12 mouse cellular contexts compared by ENCODE assay signal in genomic region chr4:141277157-141277556, GRCm38 (mm10). TPM values are rescaled to one million over a fixed set of nuclear protein-coding genes. Genes with fewer than 3 reads are reported as not detected.
DNase-seq lines count a peak whose midpoint lies in the region; ATAC-seq and TF ChIP-seq lines count a peak whose summit lies in the region.
"Had no signal": no experiment of that assay in that cellular context is flagged by ENCODE, and none has a peak within 500 bp of the region (broad histone marks: within the 10 kb centered on the region; RNA-seq: fewer than 3 reads in every experiment).

No protein-coding gene starts in this region.

- H3K4me2 ChIP-seq in heart, embryonic 12.5 days, result no peak overlapping the region
- H3K4me2 ChIP-seq in limb, embryonic 13.5 days (replicated peaks), result no peak overlapping the region
- H3K4me2 ChIP-seq in myocyte (ENCODE audit: low read depth), result peak overlapping the region; percentile 97

- H3K9me3 ChIP-seq in heart, embryonic 12.5 days (replicated peaks), result no peaks in the 10 kb centered on the region
- no peaks in the 10 kb centered on the region for H3K9me3 ChIP-seq in limb, embryonic 13.5 days
- no peaks in the 10 kb centered on the region for H3K9me3 ChIP-seq in limb, embryonic 10.5 days (replicated peaks)

- TF ChIP-seq POLR2A in myocyte (IDR thresholded peaks at IDR 0.05; ENCODE audit: insufficient read length, low read depth), result no peak

- intact Hi-C loops in heart, postnatal 14 days (cut with DNase I), result no loop called here

- H3K9ac ChIP-seq in heart, embryonic 12.5 days, result no peak overlapping the region
- no peak overlapping the region for H3K9ac ChIP-seq in limb, embryonic 13.5 days

- H3K36me3 ChIP-seq in heart, embryonic 12.5 days, result no peaks in the 10 kb centered on the region
- no peaks in the 10 kb centered on the region for H3K36me3 ChIP-seq in limb, embryonic 13.5 days
- no peaks in the 10 kb centered on the region for H3K36me3 ChIP-seq in limb, embryonic 10.5 days
- H3K36me3 ChIP-seq in myocyte (ENCODE audit: control insufficient read depth, insufficient read depth), result no peaks in the 10 kb centered on the region

- no peak for ATAC-seq in heart, embryonic 12.5 days (ENCODE audit: insufficient number of reproducible peaks, low FRiP score)
- ATAC-seq in limb, embryonic 13.5 days (ENCODE audit: low FRiP score, low read depth), result no peak

- peak overlapping the region; percentile 89 for H3K27ac ChIP-seq in heart, embryonic 12.5 days (ENCODE audit: poor library complexity, severe bottlenecking)
- H3K27ac ChIP-seq in limb, embryonic 13.5 days, result 0 out of 2 replicates have a peak overlapping the region, but pooled peaks have one; percentile 52
- no peak overlapping the region for H3K27ac ChIP-seq in limb, embryonic 10.5 days
- peak overlapping the region; percentile 96 for H3K27ac ChIP-seq in brown adipose tissue, adult 24 weeks (replicated peaks; ENCODE audit: low read depth, low read length)

- no peaks in the 10 kb centered on the region for H3K27me3 ChIP-seq in heart, embryonic 12.5 days (replicated peaks)
- H3K27me3 ChIP-seq in limb, embryonic 13.5 days, result 0 out of 2 replicates have a peak, but pooled peaks cover 2% of the 10 kb centered on the region
- peaks cover 37% of the 10 kb centered on the region for H3K27me3 ChIP-seq in limb, embryonic 10.5 days (ENCODE audit: low read depth, poor library complexity, severe bottlenecking)
- no peaks in the 10 kb centered on the region for H3K27me3 ChIP-seq in myocyte (ENCODE audit: control insufficient read depth, insufficient read depth, insufficient read length)

- no peak overlapping the region for H3K4me3 ChIP-seq in heart, embryonic 12.5 days
- no peak overlapping the region for H3K4me3 ChIP-seq in limb, embryonic 13.5 days
- no peak overlapping the region for H3K4me3 ChIP-seq in limb, embryonic 10.5 days
- H3K4me3 ChIP-seq in brown adipose tissue, adult 24 weeks (ENCODE audit: insufficient read depth, low read depth, low read length), result no peak overlapping the region
- no peak overlapping the region for H3K4me3 ChIP-seq in myocyte

- H3K79me2 ChIP-seq in myocyte (ENCODE audit: control insufficient read depth, insufficient read depth), result no peaks in the 10 kb centered on the region

- no peak for DNase-seq in heart, postnatal 14 days
- DNase-seq in limb, embryonic 10.5 days (ENCODE audit: low spot score), result no peak
- DNase-seq in thymus, postnatal 14 days, result no peak
- DNase-seq in embryo, embryonic 11 days, result no peak
- DNase-seq: adrenal gland, postnatal 14 days; kidney, adult 18-20 months; layer of hippocampus, postnatal 36 days had no signal

- peaks cover 52% of the 10 kb centered on the region for H3K4me1 ChIP-seq in heart, embryonic 12.5 days (replicated peaks)
- H3K4me1 ChIP-seq in limb, embryonic 13.5 days, result peaks cover 35% of the 10 kb centered on the region
- H3K4me1 ChIP-seq in limb, embryonic 10.5 days, result peaks cover 57% of the 10 kb centered on the region
- peaks cover 23% of the 10 kb centered on the region for H3K4me1 ChIP-seq in brown adipose tissue, adult 24 weeks (ENCODE audit: control insufficient read depth, insufficient read depth, insufficient read length, low read length)

- WGBS in heart, embryonic 12.5 days, result 82% methylated on average over 8 of the region's 8 CpGs
- WGBS in limb, embryonic 13.5 days, result 77% methylated on average over 8 of the region's 8 CpGs
- 76% methylated on average over 8 of the region's 8 CpGs for WGBS in limb, embryonic 10.5 days

- no peak overlapping the region for H3ac ChIP-seq in myocyte (ENCODE audit: control insufficient read depth, insufficient read length)

TF ChIP-seq in myocyte, 11 proteins besides CTCF, POLR2A, EP300 and RAD21:
- TF ChIP-seq E2F4 (IDR thresholded peaks at IDR 0.05; ENCODE audit: insufficient read depth) (no peak), CEBPB (IDR thresholded peaks at IDR 0.05; ENCODE audit: insufficient read depth, poor library complexity, severe bottlenecking) (no peak), SRF (IDR thresholded peaks at IDR 0.05; ENCODE audit: control insufficient read depth, insufficient read length, low read depth) (no peak), MAX (IDR thresholded peaks at IDR 0.05; ENCODE audit: low read depth) (no peak), REST (IDR thresholded peaks at IDR 0.05; ENCODE audit: insufficient read depth, insufficient read length) (no peak), TCF12 (IDR thresholded peaks at IDR 0.05; ENCODE audit: insufficient read depth, poor library complexity, severe bottlenecking) (no peak), POLR2AphosphoS2 (IDR thresholded peaks at IDR 0.05; ENCODE audit: insufficient read length, low read depth) (no peak)

RNA-seq across cellular contexts. Expression of gene Epha2, which starts 23.9 kb away (rescaled TPM):
- polyA plus RNA-seq in heart, embryonic 12.5 days (2016; fragmentation: Nextera tagmentation; extraction: Ambion mirVana), result 5.3 and 6.1 TPM in 2 replicates
- total RNA-seq in heart, postnatal 14 days (2021), result 1 to 10 TPM; 8.0 to 8.9 TPM
- 2.6 and 3.9 TPM in 2 replicates for polyA plus RNA-seq in limb, embryonic 13.5 days (2015; fragmentation: Nextera tagmentation; extraction: Ambion mirVana)
- 4.6 and 5.6 TPM in 2 replicates for polyA plus RNA-seq in limb, embryonic 10.5 days (2016; fragmentation: Nextera tagmentation; extraction: Ambion mirVana)
- 1.6 and 1.7 TPM in 2 replicates for polyA plus RNA-seq in brown adipose tissue, adult 24 weeks (2012; ENCODE audit: insufficient read depth, insufficient read length, missing spikeins)
- polyA plus RNA-seq in myocyte (2012; fragmentation: generic; extraction: Trizol), result 46.8 TPM
- total RNA-seq: hematopoietic stem cell, adult 5-6 weeks had no signal

RNA-seq across cellular contexts. Expression of gene Arhgef19, which starts 37.9 kb away (rescaled TPM):
- polyA plus RNA-seq in heart, embryonic 12.5 days (2016; fragmentation: Nextera tagmentation; extraction: Ambion mirVana), result 2.6 and 3.1 TPM in 2 replicates
- 10 to 100 TPM; 20.7 TPM for total RNA-seq in heart, postnatal 14 days (2021)
- 8.1 and 10.9 TPM in 2 replicates for polyA plus RNA-seq in limb, embryonic 13.5 days (2015; fragmentation: Nextera tagmentation; extraction: Ambion mirVana)
- polyA plus RNA-seq in limb, embryonic 10.5 days (2016; fragmentation: Nextera tagmentation; extraction: Ambion mirVana), result 3.7 and 4.7 TPM in 2 replicates
- 3.2 and 3.6 TPM in 2 replicates for polyA plus RNA-seq in brown adipose tissue, adult 24 weeks (2012; ENCODE audit: insufficient read depth, insufficient read length, missing spikeins)
- 28.6 TPM for polyA plus RNA-seq in myocyte (2012; fragmentation: generic; extraction: Trizol)
- total RNA-seq: hematopoietic stem cell, adult 5-6 weeks had no signal
